12 mouse cellular contexts compared by ENCODE assay signal in genomic region chr6:118828187-118828586, GRCm38 (mm10).
DNase-seq lines count a peak whose midpoint lies in the region; ATAC-seq and TF ChIP-seq lines count a peak whose summit lies in the region.
"Had no signal": no experiment of that assay in that cellular context is flagged by ENCODE, and none has a peak within 500 bp of the region (broad histone marks: within the 10 kb centered on the region; RNA-seq: fewer than 3 reads in every experiment).

No protein-coding gene starts in this region.

- 0 out of 2 replicates have a peak, but pooled peaks cover 3% of the 10 kb centered on the region for H3K4me1 ChIP-seq in forebrain, embryonic 11.5 days (replicated peaks; ENCODE audit: control insufficient read depth, insufficient read depth, low read length)
- peaks cover 18% of the 10 kb centered on the region for H3K4me1 ChIP-seq in forebrain, embryonic 16.5 days (replicated peaks; ENCODE audit: control insufficient read depth, insufficient read depth, low read length)
- peaks cover 19% of the 10 kb centered on the region for H3K4me1 ChIP-seq in limb, embryonic 12.5 days (replicated peaks)
- H3K4me1 ChIP-seq in olfactory bulb, adult 2 months (ENCODE audit: control insufficient read depth, insufficient read depth, low read length) = peaks cover 26% of the 10 kb centered on the region
- H3K4me1 ChIP-seq in lung, postnatal 0 days (ENCODE audit: insufficient read depth, low read depth, low read length) = 0 out of 2 replicates have a peak, but pooled peaks cover 9% of the 10 kb centered on the region

- H3K4me2 ChIP-seq in forebrain, embryonic 11.5 days (ENCODE audit: low read depth, low read length, severe bottlenecking) = no peak overlapping the region
- H3K4me2 ChIP-seq in forebrain, embryonic 16.5 days (ENCODE audit: low read length) = no peak overlapping the region
- H3K4me2 ChIP-seq in limb, embryonic 12.5 days = no peak overlapping the region
- no peak overlapping the region for H3K4me2 ChIP-seq in lung, postnatal 0 days (replicated peaks; ENCODE audit: low read depth, low read length)
- H3K4me2 ChIP-seq: liver, embryonic 11.5 days had no signal

- TF ChIP-seq CTCF in layer of hippocampus, adult 2 months (conservative IDR thresholded peaks at IDR 0.05) = no peak
- no peak for TF ChIP-seq CTCF in olfactory bulb, adult 2 months (IDR thresholded peaks at IDR 0.05; ENCODE audit: insufficient read depth, low read depth, low read length)
- no peak for TF ChIP-seq CTCF in lung, postnatal 0 days (IDR thresholded peaks at IDR 0.05)

- no peaks in the 10 kb centered on the region for H3K36me3 ChIP-seq in forebrain, embryonic 11.5 days (ENCODE audit: control insufficient read depth, insufficient read depth, low read length)
- H3K36me3 ChIP-seq in forebrain, embryonic 16.5 days (ENCODE audit: control insufficient read depth, insufficient read depth) = no peaks in the 10 kb centered on the region
- H3K36me3 ChIP-seq in limb, embryonic 12.5 days = no peaks in the 10 kb centered on the region
- H3K36me3 ChIP-seq in lung, postnatal 0 days (ENCODE audit: insufficient read depth, low read length) = no peaks in the 10 kb centered on the region

- WGBS in forebrain, embryonic 11.5 days = 85% methylated on average over 4 of the region's 4 CpGs
- WGBS in forebrain, embryonic 16.5 days = 87% methylated on average over 4 of the region's 4 CpGs
- WGBS in limb, embryonic 12.5 days = 60% methylated on average over 4 of the region's 4 CpGs
- 85% methylated on average over 4 of the region's 4 CpGs for WGBS in olfactory bulb, adult 2 months
- WGBS in lung, postnatal 0 days = 78% methylated on average over 4 of the region's 4 CpGs

- no peak overlapping the region for H3K4me3 ChIP-seq in forebrain, embryonic 11.5 days (ENCODE audit: low read depth, low read length)
- no peak overlapping the region for H3K4me3 ChIP-seq in forebrain, embryonic 16.5 days (replicated peaks; ENCODE audit: low read length)
- no peak overlapping the region for H3K4me3 ChIP-seq in layer of hippocampus, adult 2 months
- no peak overlapping the region for H3K4me3 ChIP-seq in limb, embryonic 12.5 days (replicated peaks)
- no peak overlapping the region for H3K4me3 ChIP-seq in olfactory bulb, adult 2 months (ENCODE audit: insufficient read depth, low read depth, low read length)
- no peak overlapping the region for H3K4me3 ChIP-seq in lung, postnatal 0 days (ENCODE audit: low read depth, low read length)

- no peak for DNase-seq in forebrain, embryonic 11.5 days (ENCODE audit: low spot score)
- no peak for DNase-seq in layer of hippocampus, adult 2 months (ENCODE audit: low spot score in 2 of 2)
- no peak for DNase-seq in layer of hippocampus, postnatal 14 days (ENCODE audit: low spot score in 2 of 2)
- no peak for DNase-seq in lung, postnatal 36 days
- DNase-seq in lung, postnatal 0 days (ENCODE audit: low spot score) = no peak
- DNase-seq: gastrocnemius, postnatal 25 days; layer of hippocampus, adult 9-11 months had no signal

- no peaks in the 10 kb centered on the region for H3K27me3 ChIP-seq in forebrain, embryonic 11.5 days (ENCODE audit: control insufficient read depth, insufficient read depth, low read length)
- H3K27me3 ChIP-seq in forebrain, embryonic 16.5 days (replicated peaks; ENCODE audit: control insufficient read depth, insufficient read depth, low read length) = no peaks in the 10 kb centered on the region
- H3K27me3 ChIP-seq in limb, embryonic 12.5 days = no peaks in the 10 kb centered on the region
- H3K27me3 ChIP-seq in lung, postnatal 0 days (replicated peaks; ENCODE audit: insufficient read depth, low read length) = no peaks in the 10 kb centered on the region

- TF ChIP-seq POLR2A in olfactory bulb, adult 2 months (IDR thresholded peaks at IDR 0.05; ENCODE audit: insufficient read depth, low read depth, low read length) = no peak

- no peaks in the 10 kb centered on the region for H3K9me3 ChIP-seq in forebrain, embryonic 11.5 days (ENCODE audit: control insufficient read depth, low read length)
- no peaks in the 10 kb centered on the region for H3K9me3 ChIP-seq in forebrain, embryonic 16.5 days (ENCODE audit: control insufficient read depth, low read length)
- H3K9me3 ChIP-seq in limb, embryonic 12.5 days = no peaks in the 10 kb centered on the region
- no peaks in the 10 kb centered on the region for H3K9me3 ChIP-seq in lung, postnatal 0 days (ENCODE audit: low read length)

- no peak for ATAC-seq in forebrain, embryonic 11.5 days (replicated peaks; ENCODE audit: low FRiP score)
- ATAC-seq in forebrain, embryonic 16.5 days = no peak
- no peak for ATAC-seq in limb, embryonic 12.5 days (ENCODE audit: insufficient number of reproducible peaks, insufficient read depth, low FRiP score, low TSS enrichment, low read depth)
- ATAC-seq in lung, postnatal 0 days = no peak
- ATAC-seq: activated CD4-positive, CD25-positive, alpha-beta regulatory T cell, adult 4 months had no signal

- TF ChIP-seq EP300 in lung, postnatal 0 days (IDR thresholded peaks at IDR 0.05) = no peak

- H3K9ac ChIP-seq in forebrain, embryonic 11.5 days (ENCODE audit: low read length) = no peak overlapping the region
- no peak overlapping the region for H3K9ac ChIP-seq in forebrain, embryonic 16.5 days (replicated peaks; ENCODE audit: low read depth, low read length)
- H3K9ac ChIP-seq in limb, embryonic 12.5 days (replicated peaks) = 0 out of 2 replicates have a peak overlapping the region, but pooled peaks have one; percentile 4
- H3K9ac ChIP-seq in lung, postnatal 0 days (replicated peaks; ENCODE audit: low read depth) = no peak overlapping the region

- H3K27ac ChIP-seq in forebrain, embryonic 11.5 days (ENCODE audit: low read depth, low read length) = 0 out of 2 replicates have a peak overlapping the region, but pooled peaks have one; percentile 27
- H3K27ac ChIP-seq in forebrain, embryonic 16.5 days (ENCODE audit: low read length) = no peak overlapping the region
- H3K27ac ChIP-seq in layer of hippocampus, adult 2 months = peak overlapping the region; percentile 59; the same call in 1 of the 2 replicates
- peak overlapping the region; percentile 77 for H3K27ac ChIP-seq in limb, embryonic 12.5 days
- H3K27ac ChIP-seq in olfactory bulb, adult 2 months (ENCODE audit: insufficient read depth, low read depth, low read length) = 0 out of 2 replicates have a peak overlapping the region, but pooled peaks have one; percentile 35
- no peak overlapping the region for H3K27ac ChIP-seq in lung, postnatal 0 days (ENCODE audit: low read length)

Comparison
In these comparisons a context has a peak if more than half of its experiments do, and no peak if none do; other contexts are left out.
1. H3K27ac ChIP-seq: peak in forebrain, embryonic 11.5 days (single experiment), layer of hippocampus, adult 2 months (single experiment), limb, embryonic 12.5 days (single experiment) and olfactory bulb, adult 2 months (single experiment); none in forebrain, embryonic 16.5 days (single experiment) and lung, postnatal 0 days (single experiment).